Mouse (Mus musculus) WW6 (cell line): ENCODE data around the gene Akip1.

Experiments
- DNase-seq: peaks from one replicate; pipeline ENCODE4 v3.0.0-alpha.2; 2013; ENCODE audit warnings: low read depth, low spot score

Akip1 gene

GRCm38 (mm10) chr7:109707023-109707785 is 3.7 kb downstream of the Akip1 start:
- no peak for DNase-seq

DNA sequence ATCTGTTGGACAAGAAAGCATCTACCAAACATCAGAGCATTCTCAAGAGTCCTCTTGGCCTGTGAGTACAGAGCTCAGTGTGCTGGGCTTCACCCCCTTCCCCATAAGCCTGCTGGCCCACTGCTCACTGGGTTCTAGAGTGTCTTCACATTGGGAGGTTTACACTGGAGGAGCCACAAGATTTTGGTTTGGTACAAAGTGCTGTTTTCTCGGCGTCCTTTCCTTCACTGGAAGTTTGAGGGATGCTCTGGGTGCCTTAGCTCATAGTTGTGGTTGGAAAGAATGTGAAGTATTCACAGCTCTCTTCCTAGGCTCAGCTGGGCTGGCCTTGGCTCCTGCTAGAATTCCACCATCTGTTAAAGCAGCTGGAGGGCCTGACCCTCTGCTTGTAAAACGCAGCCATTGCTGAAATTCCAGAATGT is 5.5 kb downstream of the Akip1 start:
- no peak for DNase-seq

DNA sequence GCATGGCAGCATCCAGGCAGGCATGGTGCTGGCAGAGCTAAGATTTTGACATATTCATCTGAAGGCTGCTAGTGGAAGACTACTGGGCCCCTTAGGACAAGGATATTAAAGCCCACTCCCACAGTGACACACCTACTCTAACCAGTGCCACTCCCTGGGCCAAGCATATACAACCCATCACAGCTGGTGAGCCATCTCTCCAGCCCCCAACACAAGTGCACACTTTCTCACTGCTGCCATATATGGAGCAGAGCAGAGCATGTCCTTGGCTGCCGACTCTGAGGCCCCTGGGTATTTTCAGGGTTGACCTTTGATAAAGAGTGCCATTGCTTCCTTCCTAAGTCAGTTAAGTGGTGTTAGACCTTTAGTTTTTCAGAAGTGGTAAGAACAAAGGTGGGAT is 6.6 kb downstream of the Akip1 start:
- no peak for DNase-seq

- no peak for DNase-seq
These were observed 8.7 kb downstream of the Akip1 start for GRCm38 (mm10) chr7:109712198-109712597.

DNA sequence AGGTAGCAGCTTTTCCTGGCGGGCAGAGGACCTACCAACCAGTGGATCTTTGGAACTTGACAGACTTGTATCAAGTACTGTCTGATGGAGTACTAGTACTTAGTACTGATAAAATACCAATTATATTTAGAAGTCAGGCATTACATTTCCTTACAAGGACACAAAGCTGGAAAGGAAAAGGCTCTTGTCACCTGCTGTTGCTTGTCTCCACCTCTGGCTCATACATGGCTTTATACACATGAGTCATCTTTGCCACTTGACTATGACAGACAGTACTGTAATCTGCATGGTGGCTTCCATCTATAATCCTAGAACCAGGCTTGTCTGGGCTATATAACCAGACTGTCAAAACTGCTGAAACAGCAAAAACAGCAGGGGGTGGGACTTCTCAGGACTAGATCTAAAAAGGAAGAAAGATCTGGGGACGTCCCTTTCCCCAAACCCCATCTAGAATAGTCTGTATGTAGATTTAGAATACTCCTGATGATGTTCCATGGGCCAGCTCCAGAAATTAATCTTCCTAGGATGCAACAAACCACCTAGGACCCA is 10.0 kb downstream of the Akip1 start:
- DNase-seq = no peak

DNA sequence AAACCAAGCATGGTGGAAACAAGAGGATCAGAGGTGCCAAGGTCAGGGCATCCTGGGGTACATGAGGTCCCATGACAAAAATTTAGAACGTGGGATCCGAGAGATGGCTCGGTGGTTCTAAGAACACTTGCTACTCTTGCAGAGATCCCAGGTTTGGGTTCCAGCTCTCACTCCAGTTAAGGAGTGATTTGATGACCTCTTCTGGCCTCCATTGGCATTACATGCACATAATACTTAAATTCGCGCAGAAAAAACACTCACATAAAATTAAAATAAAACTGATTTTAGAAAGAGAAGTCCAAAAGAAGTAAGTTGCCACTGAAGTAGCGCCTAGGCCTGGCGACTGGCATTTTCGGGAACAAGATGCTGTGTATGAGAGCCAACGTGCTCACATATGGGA is 15.8 kb downstream of the Akip1 start:
- DNase-seq = no peak

DNA sequence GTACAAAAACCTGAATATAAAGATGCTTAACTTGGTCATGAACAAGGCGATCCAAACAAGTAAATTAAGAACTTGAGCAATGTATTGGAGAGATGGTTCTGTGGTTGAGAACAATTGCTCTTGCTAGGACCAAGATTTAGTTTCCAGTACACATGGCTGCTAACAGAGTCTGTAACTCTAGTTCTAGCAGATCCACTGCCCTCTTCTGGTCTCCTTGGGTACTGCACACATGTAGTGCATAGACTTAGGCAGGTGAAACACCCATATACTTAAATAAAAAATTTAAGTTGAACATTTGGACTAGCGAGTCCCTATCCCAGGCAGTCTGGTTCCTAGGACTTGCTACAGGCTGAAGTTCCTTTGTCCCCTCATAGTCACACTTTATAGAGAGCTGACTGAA is 19.1 kb downstream of the Akip1 start:
- DNase-seq = no peak

DNA sequence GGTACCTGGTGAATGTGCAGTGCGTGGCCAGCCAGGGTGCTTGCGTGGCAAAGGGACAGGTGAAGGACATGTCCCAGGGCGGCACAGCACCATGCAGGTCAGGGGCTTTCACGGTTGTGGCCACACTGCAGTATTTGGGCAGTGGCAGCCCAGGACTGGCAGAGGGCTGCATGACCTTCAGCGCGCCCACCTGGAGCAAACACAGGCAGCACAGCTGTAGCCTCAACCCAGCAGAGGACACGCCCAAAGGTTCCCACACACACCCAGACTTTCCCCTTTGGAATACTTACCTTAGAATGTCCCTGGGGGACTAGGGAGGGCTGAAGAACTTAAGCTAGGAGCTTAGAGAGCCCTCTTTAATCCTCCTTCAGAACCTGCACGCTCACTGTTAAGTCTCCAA is 19.6 kb downstream of the Akip1 start:
- no peak for DNase-seq

DNA sequence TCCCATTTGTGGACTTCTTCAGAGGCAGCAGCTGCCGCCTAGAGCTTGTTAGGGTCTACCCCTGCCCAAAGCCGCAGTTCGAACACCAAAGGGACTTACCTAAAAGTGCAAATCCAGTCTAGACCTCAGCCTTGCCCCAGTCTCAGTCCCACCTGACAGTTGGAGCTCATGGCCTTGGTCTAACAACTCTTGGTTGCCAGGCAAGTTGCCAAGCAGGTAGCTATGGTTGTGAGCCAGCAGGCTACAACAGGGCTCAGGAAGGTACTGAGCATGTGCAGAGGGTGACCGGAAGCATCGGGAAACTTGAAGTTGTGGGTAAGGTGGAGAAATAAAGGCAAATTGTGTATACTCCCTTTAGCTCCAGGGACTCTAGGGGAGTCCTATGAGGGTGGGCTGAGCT is 20.2 kb downstream of the Akip1 start, which contains the start of gene BC051019:
BC051019 (minus strand) TSS at position 154 of the 400 bp plus-strand sequence.
- no peak for DNase-seq

DNA sequence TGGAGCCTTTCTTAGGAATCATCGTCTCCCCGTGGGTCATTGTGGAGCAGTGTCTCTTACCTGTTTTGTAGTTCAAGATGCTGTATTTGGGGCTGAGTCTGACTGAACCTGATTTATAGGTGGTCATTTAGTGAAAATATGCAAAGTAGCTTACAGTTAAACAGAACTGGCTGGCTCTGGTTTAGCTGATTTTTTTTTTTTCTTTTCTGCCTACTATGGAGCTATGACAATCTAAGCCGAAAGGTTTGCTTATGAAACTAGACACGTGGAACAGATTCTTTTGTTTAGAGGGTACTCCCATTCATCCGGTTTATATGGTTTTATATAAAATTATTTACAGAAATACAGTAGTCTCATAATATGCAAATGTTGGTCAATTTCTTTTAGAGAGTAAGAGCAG is 28.1 kb downstream of the Akip1 start, which contains the start of gene Ascl3:
Ascl3 (minus strand) TSS at position 101 of the 400 bp plus-strand sequence.
- DNase-seq = no peak

- no peak for DNase-seq
These were observed 31.3 kb downstream of the Akip1 start for GRCm38 (mm10) chr7:109734806-109735205.

DNA sequence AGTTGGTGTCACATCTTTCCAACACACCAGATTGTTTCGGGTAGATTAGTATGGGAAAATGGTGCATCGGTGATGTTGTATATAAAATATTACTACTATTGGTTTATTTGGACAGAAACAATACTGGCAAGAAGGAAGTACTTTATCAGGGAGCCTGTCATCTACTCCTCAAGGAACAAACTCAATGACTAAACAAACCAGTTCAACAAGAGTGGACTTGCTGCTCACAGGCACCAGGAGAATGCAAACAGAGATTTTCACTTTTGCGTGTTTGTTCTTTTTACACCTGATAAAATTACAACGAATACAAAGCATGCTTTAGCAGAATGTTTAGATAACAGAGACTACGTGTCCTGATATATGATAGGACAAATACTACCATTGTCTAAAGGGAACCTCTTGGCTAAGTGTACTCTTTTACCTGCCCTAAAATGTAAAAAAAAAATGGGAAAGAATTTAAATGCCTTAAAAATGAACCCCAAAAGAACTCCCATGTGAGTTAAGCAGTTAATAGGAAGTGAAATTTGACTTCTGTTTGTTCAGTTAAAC is 36.4 kb downstream of the Akip1 start:
- no peak for DNase-seq

GRCm38 (mm10) chr7:109741060-109741459 is 37.6 kb downstream of the Akip1 start:
- DNase-seq = no peak

GRCm38 (mm10) chr7:109741703-109742102 is 38.2 kb downstream of the Akip1 start:
- DNase-seq = no peak

- DNase-seq = no peak
These were observed 44.3 kb downstream of the Akip1 start for GRCm38 (mm10) chr7:109747747-109748146.

DNA sequence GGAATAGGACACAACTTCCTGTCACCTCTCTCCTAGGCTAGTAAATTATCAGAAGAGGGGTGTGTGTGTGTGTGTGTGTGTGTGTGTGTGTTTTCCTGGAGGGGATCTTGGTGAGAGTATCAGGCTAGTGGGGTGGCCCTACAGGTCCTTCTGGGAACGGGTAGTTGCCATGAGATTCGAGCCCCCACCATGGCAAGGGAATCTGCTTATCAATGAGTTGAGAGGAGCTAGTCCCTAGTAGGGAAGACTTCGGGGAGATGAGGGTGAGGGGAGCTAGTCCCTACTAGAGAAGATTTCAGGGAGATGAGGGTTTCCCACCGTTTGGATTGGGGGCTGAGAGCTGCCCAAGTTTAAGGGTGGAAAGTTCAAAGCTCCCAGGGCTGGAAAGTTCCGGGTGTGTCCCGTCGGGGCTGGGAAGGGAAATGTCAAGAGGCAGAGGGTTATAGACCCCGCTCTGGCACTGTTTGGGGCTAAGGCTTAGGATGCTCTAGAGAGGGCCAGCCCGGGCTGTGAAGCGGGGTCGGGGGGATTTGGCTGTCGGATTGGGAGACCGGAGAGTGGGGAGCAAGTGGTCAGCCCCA is 48.0 kb downstream of the Akip1 start:
- DNase-seq = no peak

DNA sequence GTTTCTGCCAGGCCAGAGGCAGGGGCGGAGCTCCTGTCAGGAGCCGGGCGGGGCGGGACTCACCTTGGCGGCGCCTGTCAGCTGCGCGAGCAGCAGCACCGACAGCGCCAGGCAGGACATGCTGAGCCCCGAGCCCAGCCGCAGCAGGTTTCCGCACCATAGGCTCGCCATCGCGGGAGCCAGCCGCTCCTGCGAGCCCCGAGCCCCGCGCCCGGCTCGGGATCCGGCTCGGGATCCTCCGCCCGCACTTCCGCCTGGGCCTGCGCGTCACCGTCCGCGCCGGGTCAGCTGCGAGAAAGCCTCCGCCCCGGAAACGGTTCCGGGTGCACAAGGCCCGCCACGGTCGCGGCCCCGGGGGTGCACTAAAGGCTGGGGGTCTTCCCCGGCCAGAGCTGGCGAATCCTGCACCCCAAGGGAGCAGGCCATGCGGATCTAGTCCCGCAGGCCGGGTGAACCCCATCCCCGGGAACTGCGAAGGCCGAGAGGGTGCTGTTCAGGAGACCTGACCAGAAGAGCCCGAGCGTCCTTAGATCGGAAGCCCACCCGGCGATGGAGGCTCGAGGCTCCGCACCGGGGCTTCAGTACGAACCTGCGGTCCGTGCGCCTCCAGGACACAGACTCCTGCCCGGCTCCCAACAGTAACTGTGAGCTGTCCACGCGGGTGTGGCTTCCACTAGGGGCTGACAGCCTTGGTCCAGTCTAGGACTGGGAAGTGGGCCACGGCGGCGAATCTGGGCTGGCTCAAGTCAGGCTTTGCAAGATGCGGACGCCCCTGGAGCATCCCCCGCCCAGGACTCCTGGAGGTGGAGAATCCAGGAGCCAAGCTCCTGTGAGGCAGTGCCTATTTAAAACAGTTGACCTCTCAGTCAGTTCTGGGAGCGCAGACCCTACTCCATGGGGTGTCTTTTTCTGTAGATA is 48.8 kb downstream of the Akip1 start, which contains the start of gene Tmem9b:
Tmem9b (minus strand) TSS at position 868 of the 918 bp plus-strand sequence.
- DNase-seq = no peak

GRCm38 (mm10) chr7:109754034-109754433 is 50.5 kb downstream of the Akip1 start:
- no peak for DNase-seq

DNA sequence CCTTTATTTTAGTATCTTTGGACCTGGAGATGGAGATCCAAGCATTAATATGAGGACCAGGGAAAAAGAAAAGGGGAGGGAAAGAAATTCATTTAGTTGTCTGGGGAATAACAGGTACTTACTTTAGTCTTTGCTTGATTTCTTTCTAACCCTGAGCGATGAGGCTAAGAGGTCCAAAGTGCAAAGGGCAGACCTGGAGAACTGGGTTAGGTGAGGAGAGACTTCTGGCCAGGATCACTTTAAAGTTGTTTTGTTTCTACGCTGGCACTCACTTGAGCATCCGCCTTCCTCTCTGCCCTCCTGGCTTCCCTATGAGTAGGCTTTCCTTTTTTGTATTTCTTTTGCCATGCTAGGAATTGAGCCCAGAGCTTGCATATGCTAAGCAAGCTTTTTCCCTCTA is 52.8 kb downstream of the Akip1 start:
- no peak for DNase-seq
